Mouse (Mus musculus): ENCODE measurements at regions not wholly inside any gene's neighbourhood (a gene's known extent, or its start where the extent isn't known, plus 50 kb on each side); places are given as distances from the start of the nearest gene placed in this dataset.

- Histone ChIP-seq H3K27me3 (replicated peaks; ENCODE audit: control insufficient read depth, insufficient read depth, low read length) (no peaks in the 10 kb centered on the region), H3K4me1 (ENCODE audit: control insufficient read depth, insufficient read depth, low read length) (no peaks in the 10 kb centered on the region), H3K27ac (ENCODE audit: insufficient read depth, low read depth, low read length) (no peak overlapping the region), H3K36me3 (ENCODE audit: control insufficient read depth, insufficient read depth, low read length) (no peaks in the 10 kb centered on the region), H3K4me3 (ENCODE audit: insufficient read depth, low read depth, low read length) (no peak overlapping the region)
- DNase-seq, result peak; percentile 54
- TF ChIP-seq CTCF (conservative IDR thresholded peaks at IDR 0.05; ENCODE audit: insufficient read depth, insufficient read length, low read depth, low read length) (peak; percentile 73), POLR2A (IDR thresholded peaks at IDR 0.05; ENCODE audit: low read depth, low read length) (no peak)
- WGBS, result 8% methylated on average over 1 of the region's 1 CpGs
Measured at GRCm38 (mm10) chrX:152918212-152918611, 88.1 kb upstream of the Usp51 start.

DNA sequence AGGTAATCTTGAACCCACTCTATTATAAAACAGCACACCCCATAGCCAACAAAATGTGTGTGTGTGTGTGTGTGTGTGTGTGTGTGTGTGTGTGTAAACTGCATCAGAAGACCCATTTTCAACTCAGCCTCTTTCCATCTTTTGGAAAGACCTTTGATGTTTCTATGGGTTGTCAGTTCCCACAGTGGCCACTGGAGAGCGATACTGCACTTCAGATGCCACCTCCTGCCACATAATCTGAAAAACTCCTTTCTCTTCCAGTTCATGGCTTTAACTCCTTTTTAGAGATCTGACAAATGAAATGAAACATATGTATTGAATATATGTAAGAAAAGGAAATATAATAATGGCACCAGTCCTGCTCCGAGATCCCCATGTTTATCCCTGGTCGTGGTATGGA lies 79.3 kb upstream of the Usp51 start:
- Histone ChIP-seq H3K4me1 (ENCODE audit: control insufficient read depth, insufficient read depth, low read length) (no peaks in the 10 kb centered on the region), H3K27ac (ENCODE audit: insufficient read depth, low read depth, low read length) (no peak overlapping the region), H3K27me3 (replicated peaks; ENCODE audit: control insufficient read depth, insufficient read depth, low read length) (no peaks in the 10 kb centered on the region), H3K4me3 (ENCODE audit: insufficient read depth, low read depth, low read length) (no peak overlapping the region), H3K36me3 (ENCODE audit: control insufficient read depth, insufficient read depth, low read length) (no peaks in the 10 kb centered on the region)
- WGBS, result 47% methylated on average over 3 of the region's 3 CpGs
- DNase-seq, result peak; percentile 7
- peak; percentile 64 for TF ChIP-seq CTCF (conservative IDR thresholded peaks at IDR 0.05; ENCODE audit: insufficient read depth, insufficient read length, low read depth, low read length)
- TF ChIP-seq POLR2A (IDR thresholded peaks at IDR 0.05; ENCODE audit: low read depth, low read length), result no peak

DNA sequence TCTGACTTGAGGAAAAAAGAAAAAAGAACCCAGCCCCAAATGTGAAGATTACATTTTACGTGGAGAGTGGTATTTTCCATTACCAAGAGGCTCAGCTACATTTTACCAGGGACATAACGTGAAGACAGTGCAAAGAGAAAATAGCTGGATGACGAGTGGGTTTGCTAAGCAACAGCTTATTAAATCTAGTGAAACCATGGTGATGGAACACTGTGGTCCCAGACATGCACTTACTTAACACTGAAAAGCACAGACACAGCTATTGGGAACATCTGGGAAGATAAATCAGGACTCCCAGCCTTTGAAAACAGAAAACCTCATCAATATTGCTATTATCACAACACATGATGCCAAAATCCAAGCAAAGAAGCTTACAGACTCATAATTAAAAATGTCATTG lies 60.1 kb upstream of the Usp51 start:
- WGBS, result 73% methylated on average over 3 of the region's 3 CpGs
- no peak for DNase-seq
- Histone ChIP-seq H3K36me3 (ENCODE audit: control insufficient read depth, insufficient read depth, low read length) (no peaks in the 10 kb centered on the region), H3K4me1 (ENCODE audit: control insufficient read depth, insufficient read depth, low read length) (no peaks in the 10 kb centered on the region), H3K27me3 (replicated peaks; ENCODE audit: control insufficient read depth, insufficient read depth, low read length) (no peaks in the 10 kb centered on the region), H3K4me3 (ENCODE audit: insufficient read depth, low read depth, low read length) (no peak overlapping the region), H3K27ac (ENCODE audit: insufficient read depth, low read depth, low read length) (no peak overlapping the region)
- no peak for TF ChIP-seq POLR2A (IDR thresholded peaks at IDR 0.05; ENCODE audit: low read depth, low read length)
- TF ChIP-seq CTCF (conservative IDR thresholded peaks at IDR 0.05; ENCODE audit: insufficient read depth, insufficient read length, low read depth, low read length), result no peak
